Mouse (Mus musculus) v-Abl transformed pro-B cells (cell line): ENCODE data around the gene Slc23a4.

Experiments used
- in situ Hi-C, 2 experiments: fragments of 400-800 bp; cut with MboI; formaldehyde crosslinking; loops; one replicate each; pipeline ENCODE4 v1.15.1; 2025; ENCODE audit not compliant: unreplicated experiment in 2 of 2

Gene Slc23a4

GRCm38 (mm10) chr6:34988081-34988761, at the start of gene Slc23a4:
Slc23a4 (minus strand) TSS chr6:34988404.
- in situ Hi-C loops: no loop called here

GRCm38 (mm10) chr6:35033341-35033740, 45.1 kb upstream of the Slc23a4 start:
- in situ Hi-C loops: no loop called here

- in situ Hi-C loops: no loop called here
Observed at GRCm38 (mm10) chr6:35032704-35033103, 44.5 kb upstream of the Slc23a4 start.

- in situ Hi-C loops: no loop called here
Observed at GRCm38 (mm10) chr6:35030811-35031210, 42.6 kb upstream of the Slc23a4 start.

- in situ Hi-C loops: no loop called here
Observed at GRCm38 (mm10) chr6:35030226-35030625, 42.0 kb upstream of the Slc23a4 start.

GRCm38 (mm10) chr6:35028023-35028422, 39.8 kb upstream of the Slc23a4 start:
- in situ Hi-C loops: no loop called here

- in situ Hi-C loops: no loop called here
Observed at GRCm38 (mm10) chr6:35027257-35027656, 39.1 kb upstream of the Slc23a4 start.

- in situ Hi-C loops: loop anchor here in 1 of 2 experiments (25.0 kb wide), 1 partner anchor 546 kb away; no protein-coding TSS in a partner anchor
Observed at GRCm38 (mm10) chr6:35016624-35017023, 28.4 kb upstream of the Slc23a4 start.

GRCm38 (mm10) chr6:35011953-35012352, 23.7 kb upstream of the Slc23a4 start:
- in situ Hi-C loops: loop anchor here in 1 of 2 experiments (25.0 kb wide), 1 partner anchor 550 kb away; no protein-coding TSS in a partner anchor

- in situ Hi-C loops: loop anchor here in 1 of 2 experiments (25.0 kb wide), 1 partner anchor 552 kb away; no protein-coding TSS in a partner anchor
Observed at GRCm38 (mm10) chr6:35010705-35011104, 22.5 kb upstream of the Slc23a4 start.

GRCm38 (mm10) chr6:35002261-35002669, 14.1 kb upstream of the Slc23a4 start:
- in situ Hi-C loops: loop anchor here in 1 of 2 experiments (25.0 kb wide), 1 partner anchor 560 kb away; no protein-coding TSS in a partner anchor

GRCm38 (mm10) chr6:34999101-34999500, 10.9 kb upstream of the Slc23a4 start:
- in situ Hi-C loops: loop anchor here (5.0 to 10.0 kb wide), 4 partner anchors 62 to 487 kb away; no protein-coding TSS in a partner anchor

GRCm38 (mm10) chr6:34996496-34996895, 8.3 kb upstream of the Slc23a4 start:
- in situ Hi-C loops: loop anchor here (5.0 to 10.0 kb wide), 4 partner anchors 59 to 484 kb away; no protein-coding TSS in a partner anchor

GRCm38 (mm10) chr6:34995265-34995681, 7.1 kb upstream of the Slc23a4 start:
- in situ Hi-C loops: loop anchor here (5.0 to 10.0 kb wide), 4 partner anchors 58 to 483 kb away; no protein-coding TSS in a partner anchor

GRCm38 (mm10) chr6:34994692-34995091, 6.5 kb upstream of the Slc23a4 start:
- in situ Hi-C loops: loop anchor here (5.0 to 10.0 kb wide), 5 partner anchors 37 to 482 kb away; no protein-coding TSS in a partner anchor

GRCm38 (mm10) chr6:34989263-34989662, 1.1 kb upstream of the Slc23a4 start:
- in situ Hi-C loops: no loop called here

GRCm38 (mm10) chr6:34987085-34987645, 1.0 kb downstream of the Slc23a4 start:
- in situ Hi-C loops: no loop called here

- in situ Hi-C loops: no loop called here
Observed at GRCm38 (mm10) chr6:34980661-34981060, 7.5 kb downstream of the Slc23a4 start.

GRCm38 (mm10) chr6:34979291-34979690, 8.9 kb downstream of the Slc23a4 start:
- in situ Hi-C loops: no loop called here

GRCm38 (mm10) chr6:34971181-34971580, 17.0 kb downstream of the Slc23a4 start:
- in situ Hi-C loops: no loop called here

- in situ Hi-C loops: no loop called here
Observed at GRCm38 (mm10) chr6:34965819-34966539, 22.2 kb downstream of the Slc23a4 start.
